Mouse (Mus musculus): ENCODE data around the gene Smtn.

GRCm38 (mm10) chr11:3521339-3522224 is 18.8 kb downstream of the Smtn start:
- TF ChIP-seq CTCF (IDR thresholded peaks at IDR 0.05; ENCODE audit: low read depth): no peak
- no peak for TF ChIP-seq EP300 (optimal IDR thresholded peaks at IDR 0.05)

All from stomach, postnatal 0 days (tissue).